Mouse (Mus musculus) inflammation-experienced regulatory T-cells, adult 6 months (primary cell): Measurements from ENCODE around the gene Pklr. TPM values are rescaled to one million over a fixed set of nuclear protein-coding genes. Genes with fewer than 3 reads are reported as not detected.

Source experiments
- ATAC-seq: one replicate; pipeline ENCODE4 v1.8.0; 2017
- polyA plus RNA-seq, 3 experiments: library from polyadenylated mRNA; unstranded; fragments of 100-300 nt; shearing (Covaris generic); gene quantifications; one replicate each; pipeline ENCODE4 v1.2.1; 2017

Pklr gene
- not detected for polyA plus RNA-seq

DNA sequence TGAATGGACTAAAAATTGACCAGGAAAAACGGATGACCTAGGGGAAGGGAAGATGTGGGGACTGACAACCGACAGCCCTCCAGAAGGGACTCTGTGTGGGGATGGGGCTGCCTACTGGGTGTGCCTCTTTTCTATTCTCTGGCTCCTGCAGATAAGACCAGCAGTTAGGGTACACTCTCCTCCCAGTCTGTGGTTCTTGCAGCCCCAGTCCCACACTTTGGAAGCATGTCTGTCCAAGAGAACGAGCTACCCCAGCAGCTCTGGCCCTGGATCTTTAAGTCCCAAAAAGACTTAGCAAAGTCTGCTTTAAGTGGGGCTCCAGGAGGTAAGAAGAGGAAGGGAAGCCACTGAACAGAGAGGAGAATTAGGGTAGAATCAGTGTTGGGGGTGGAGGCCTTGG lies at the start of gene Pklr:
TSS of gene Pklr (plus strand) at position 185 of the 400 bp plus-strand sequence.
- ATAC-seq, result no peak

- no peak for ATAC-seq
These were observed 48.4 kb upstream of the Pklr start for GRCm38 (mm10) chr3:89087338-89088110.

- ATAC-seq, result no peak
These were observed 47.0 kb upstream of the Pklr start for GRCm38 (mm10) chr3:89088974-89089373.

- peak; percentile 93 for ATAC-seq
These were observed 45.9 kb upstream of the Pklr start for GRCm38 (mm10) chr3:89089882-89090591.

DNA sequence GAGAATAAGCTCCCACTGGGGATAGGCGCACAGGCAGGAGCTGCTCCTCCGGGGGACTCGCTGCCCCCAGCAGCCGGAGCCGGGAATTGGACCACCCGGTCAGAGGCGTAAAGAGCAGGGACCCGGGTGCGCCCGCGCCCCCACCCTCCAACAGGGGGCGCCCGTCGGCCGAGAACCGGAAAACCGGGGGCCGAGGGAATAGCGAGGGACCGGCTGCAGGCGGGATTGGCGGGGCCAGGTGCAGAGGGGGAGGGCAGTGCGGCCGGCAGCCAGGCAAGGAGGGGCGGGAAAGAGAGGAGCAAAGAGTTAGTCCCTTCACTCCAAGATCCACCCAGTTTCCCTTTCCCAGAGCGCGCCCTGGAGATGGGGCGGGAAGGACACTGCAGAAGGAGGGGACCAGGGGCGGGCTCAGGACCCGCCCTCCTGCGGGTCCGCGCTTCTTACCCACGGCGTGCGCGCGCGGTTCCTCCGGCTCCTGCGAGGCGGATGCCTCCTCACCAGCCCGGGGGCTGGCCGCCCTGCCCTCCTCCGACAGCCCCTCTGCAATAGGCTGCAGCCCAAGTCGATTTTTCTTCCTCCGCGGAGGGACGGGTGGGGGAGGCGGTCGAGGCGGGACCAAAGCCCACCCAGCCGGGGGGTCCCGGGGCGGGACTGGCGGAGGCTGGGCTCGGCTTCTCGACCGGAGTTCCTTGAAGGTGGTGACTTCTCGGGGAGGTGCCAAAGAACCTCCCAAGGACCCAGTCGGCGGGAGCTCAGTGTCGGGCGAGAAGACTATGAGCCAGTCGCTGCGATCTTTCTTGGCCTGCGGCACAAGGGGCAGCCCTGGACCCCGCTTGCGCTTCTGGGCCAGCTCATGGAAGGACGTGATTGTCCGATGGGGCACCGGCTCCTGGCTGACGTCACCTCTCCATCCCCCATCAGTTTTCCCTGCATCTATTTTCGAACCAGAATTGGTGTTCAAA lies 45.0 kb upstream of the Pklr start:
- peak; percentile 20 for ATAC-seq

- ATAC-seq, result no peak
These were observed 44.0 kb upstream of the Pklr start for GRCm38 (mm10) chr3:89091811-89092508.

GRCm38 (mm10) chr3:89092509-89093090 lies 43.3 kb upstream of the Pklr start:
- ATAC-seq, result no peak

- ATAC-seq, result no peak
These were observed 42.8 kb upstream of the Pklr start, which contains the start of gene Rusc1 for GRCm38 (mm10) chr3:89093175-89093574. Rusc1 (minus strand) TSS chr3:89093311.

DNA sequence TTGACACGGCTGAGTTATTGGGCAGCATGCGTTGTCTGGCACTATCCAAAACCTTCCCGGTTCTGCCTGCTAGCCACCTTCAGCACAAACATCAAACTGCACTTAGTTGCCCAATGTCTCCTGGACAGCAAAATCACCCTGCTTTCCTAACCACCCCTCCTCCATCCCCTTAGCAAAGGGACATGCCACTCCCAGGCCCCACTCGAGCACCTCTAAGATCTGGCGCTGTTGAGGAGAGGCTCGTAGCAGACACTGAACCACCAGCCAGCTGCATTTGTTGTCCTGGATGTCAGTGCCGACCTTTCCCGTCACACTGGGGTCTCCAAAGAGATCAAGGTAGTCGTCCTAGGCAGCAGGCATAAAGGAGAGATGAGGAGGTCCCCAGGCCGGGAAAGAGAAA lies 41.9 kb upstream of the Pklr start:
- no peak for ATAC-seq

DNA sequence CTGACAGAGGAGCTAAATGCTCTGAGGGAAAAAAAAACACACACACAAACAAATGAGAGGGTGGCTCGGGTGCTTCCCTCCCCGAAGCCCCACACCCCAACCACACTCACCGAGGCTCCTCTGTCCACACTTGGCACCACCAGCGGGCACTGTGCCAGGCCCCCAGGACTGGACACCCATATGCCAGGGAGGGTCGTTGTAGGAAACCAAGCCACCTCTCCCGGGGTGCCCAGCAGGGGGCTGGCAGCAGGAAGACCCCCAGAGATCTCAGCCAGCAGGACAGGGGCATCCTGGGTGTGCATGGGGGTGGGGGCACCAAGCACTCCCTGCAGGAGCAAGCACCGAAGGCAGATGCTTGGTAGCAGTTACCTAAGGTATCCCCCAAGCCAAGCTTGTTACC lies 35.1 kb upstream of the Pklr start, which contains the start of gene Gm43738:
TSS of gene Gm43738 (minus strand) at position 289 of the 400 bp plus-strand sequence.
- ATAC-seq, result no peak

GRCm38 (mm10) chr3:89101459-89101811 lies 34.5 kb upstream of the Pklr start:
- ATAC-seq, result peak; percentile 7

- ATAC-seq, result peak; percentile 100
These were observed 34.0 kb upstream of the Pklr start, which contains the start of gene Fdps for GRCm38 (mm10) chr3:89101812-89102494. Fdps (minus strand) TSS chr3:89101959.

DNA sequence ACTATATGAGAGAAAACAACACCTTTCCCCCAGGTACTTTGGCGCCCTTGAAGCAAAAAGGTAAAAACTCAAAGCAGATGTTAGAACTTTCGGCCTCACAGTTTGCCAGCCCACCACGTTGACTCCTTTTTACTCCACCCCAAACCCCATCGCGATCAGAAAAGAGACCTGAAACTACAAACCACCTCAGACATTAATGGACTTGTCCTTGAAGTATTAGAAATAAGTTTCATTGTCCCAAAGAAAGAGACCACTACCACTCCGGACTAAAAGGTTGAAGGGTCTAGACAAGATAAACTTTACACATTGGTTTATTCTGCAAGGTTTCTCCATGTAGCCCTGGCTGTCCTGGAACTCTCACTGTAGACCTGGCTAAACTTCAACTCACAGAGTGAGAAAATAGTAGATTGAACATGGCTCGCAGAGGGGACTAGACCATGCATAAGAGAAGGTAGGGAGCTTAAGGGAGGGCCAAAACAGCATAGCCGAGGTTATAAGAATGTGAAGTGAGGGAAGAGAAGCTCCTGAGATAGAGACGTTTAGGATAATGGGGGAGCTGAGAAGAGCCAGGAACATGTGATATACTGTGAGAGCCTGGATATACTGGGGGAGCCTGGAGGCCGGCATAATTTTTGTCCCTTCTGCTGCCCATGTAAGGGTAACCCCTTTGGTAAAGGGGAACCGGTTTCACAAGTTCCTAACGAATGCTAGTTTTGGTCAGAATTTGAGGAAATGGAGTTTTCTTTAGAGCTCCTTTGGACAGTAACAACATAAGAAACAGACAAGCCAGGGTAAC lies 33.2 kb upstream of the Pklr start:
- no peak for ATAC-seq

- no peak for ATAC-seq
These were observed 32.7 kb upstream of the Pklr start for GRCm38 (mm10) chr3:89103291-89103595.

DNA sequence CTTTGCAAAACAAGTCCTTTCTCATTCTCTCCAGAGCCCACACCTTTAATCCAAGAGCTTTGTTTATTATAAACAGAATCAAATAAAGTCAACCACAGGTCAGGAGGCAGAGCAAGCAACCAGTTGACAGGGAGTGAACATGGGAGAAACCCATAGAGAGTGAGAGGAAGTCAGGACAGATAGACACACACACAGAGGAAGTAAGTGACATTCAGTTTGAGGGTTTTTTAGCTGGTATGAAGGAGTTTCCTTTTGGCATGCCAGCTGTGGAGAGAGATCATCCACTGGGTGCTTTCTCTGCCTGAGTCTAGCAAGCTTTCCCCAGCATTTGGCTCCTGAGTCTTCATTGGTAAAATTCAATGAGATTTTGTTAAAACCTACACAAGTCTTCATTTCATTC lies 29.1 kb upstream of the Pklr start:
- no peak for ATAC-seq

DNA sequence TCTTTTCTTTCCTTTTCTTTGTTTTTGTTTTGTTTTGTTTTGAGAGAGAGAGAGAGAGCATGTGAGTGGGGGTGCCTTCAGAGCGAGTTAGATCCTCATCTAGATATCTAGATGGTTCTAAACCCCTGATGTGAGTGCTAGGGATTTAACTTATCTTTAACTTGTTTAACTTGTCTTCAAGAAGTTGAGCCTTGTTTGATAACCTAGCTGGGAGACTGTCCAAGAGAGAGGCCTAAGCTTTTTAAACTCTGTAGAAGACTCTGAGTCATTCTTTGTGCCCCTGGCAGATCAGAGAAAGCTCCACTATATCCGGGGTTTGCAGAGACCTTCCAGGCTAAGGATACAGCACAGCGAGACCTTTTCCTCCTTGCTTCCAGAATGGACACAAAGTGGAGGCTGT lies 28.4 kb upstream of the Pklr start:
- ATAC-seq, result no peak

DNA sequence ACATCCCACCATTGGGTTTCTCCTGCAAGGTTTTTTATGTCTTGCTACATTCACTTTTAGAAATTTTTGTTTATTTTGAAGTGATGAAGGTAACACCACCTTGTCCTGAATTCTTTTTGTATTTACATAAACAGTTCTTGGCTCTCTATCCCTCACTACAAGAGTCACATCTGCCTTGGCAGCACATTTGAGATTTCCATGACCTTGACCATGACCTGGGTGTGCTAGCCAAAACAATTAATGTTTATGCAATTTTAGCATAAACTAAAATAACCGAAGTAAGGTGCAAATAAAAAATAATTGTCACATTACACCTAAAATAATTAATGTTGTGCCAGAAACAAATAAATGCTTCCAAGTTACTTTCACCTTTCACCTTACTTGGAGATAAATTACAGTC lies 27.8 kb upstream of the Pklr start:
- no peak for ATAC-seq

- no peak for ATAC-seq
These were observed 22.9 kb upstream of the Pklr start for GRCm38 (mm10) chr3:89113058-89113457.

DNA sequence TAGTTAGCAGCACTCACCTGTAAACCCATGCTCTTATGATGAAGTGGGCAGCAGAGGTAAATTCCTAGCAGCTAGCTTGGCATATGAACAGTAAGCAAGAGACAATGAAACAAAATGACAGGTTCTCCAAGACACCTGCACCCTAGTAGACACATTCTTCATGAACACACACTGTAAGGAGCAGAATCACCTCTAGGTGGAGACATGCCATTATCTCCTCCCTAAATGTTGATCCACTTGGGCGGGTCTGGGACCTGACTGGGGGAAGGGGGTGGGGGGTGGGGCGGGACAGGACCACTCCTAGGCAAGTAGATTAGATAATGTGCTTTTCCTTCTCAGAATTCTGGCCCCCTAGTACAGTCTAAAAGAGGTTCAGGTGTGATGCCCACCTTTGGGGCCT lies 20.4 kb upstream of the Pklr start:
- peak; percentile 64 for ATAC-seq

- no peak for ATAC-seq
These were observed 12.6 kb upstream of the Pklr start for GRCm38 (mm10) chr3:89123313-89123712.
